Mouse (Mus musculus): ENCODE measurements around the gene Il27.
A peak's percentile ranks its signal among the peaks of the same experiment; 100 is the strongest.

The Il27 gene

DNA sequence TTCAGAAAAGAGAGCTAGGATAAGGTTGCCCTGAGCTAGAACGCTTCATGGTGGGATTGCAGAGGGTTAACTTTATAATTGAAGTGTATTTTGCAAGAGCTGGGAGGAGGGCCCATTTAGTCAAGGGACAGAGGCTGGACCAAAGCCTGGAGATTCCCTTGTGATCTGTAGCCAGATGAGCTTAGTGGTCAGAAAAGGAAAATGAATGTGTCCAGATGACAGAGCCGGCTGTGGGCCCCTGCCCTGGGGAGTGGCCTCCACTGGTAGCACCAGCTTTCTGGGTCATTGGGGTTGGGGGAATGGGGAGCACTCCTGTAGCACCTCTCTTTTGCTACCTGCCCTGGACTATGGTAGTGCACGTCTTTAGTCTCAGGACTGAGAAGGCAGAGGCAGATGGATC, 12.3 kb upstream of the Il27 start:
- DNase-seq (ENCODE audit: low spot score in 2 of 2): no peak

DNA sequence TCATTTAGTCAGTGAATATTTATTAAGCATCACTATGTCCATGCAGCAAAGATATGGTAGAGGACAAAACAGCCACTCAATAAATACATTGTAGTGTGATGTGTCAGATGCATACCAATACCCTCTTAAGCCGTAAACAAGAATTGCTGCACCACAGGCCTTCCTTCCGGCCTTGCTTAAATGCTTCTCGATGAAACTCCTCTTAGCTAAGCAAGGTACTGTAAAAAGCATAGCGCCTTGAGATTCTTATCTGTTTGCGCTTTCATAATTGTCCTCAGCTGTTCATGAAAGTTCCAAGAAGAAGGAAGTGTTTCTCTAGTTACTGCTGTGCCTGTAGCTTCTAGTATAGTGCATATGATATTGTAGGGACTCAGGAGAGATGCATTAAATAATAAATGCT, 11.9 kb upstream of the Il27 start:
- no peak for DNase-seq (ENCODE audit: low spot score in 2 of 2)

GRCm38 (mm10) chr7:126602650-126603049, 7.9 kb upstream of the Il27 start:
- DNase-seq (ENCODE audit: low spot score in 2 of 2): no peak

GRCm38 (mm10) chr7:126601896-126602295, 7.2 kb upstream of the Il27 start:
- DNase-seq (ENCODE audit: low spot score in 2 of 2): no peak

DNA sequence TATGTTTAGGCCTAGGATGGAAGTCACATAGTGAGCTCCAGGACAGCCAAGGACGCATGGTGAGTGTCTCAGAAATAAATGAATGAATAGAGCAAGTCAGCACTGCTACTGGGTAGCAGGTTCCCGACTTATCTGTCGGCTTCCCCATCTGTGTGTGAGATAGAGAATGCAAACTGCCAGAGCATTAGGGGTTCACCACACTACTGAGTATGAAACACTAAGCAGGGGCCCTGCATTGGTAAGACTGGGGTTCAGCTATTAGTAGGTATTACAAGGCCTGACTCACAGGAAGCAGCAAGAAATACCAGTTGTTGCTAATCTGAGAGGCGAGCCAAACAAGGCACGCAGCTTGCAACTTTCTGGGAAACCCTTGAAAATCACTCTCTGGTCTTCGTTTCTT, 4.2 kb upstream of the Il27 start:
- no peak for DNase-seq (ENCODE audit: low spot score in 2 of 2)

DNA sequence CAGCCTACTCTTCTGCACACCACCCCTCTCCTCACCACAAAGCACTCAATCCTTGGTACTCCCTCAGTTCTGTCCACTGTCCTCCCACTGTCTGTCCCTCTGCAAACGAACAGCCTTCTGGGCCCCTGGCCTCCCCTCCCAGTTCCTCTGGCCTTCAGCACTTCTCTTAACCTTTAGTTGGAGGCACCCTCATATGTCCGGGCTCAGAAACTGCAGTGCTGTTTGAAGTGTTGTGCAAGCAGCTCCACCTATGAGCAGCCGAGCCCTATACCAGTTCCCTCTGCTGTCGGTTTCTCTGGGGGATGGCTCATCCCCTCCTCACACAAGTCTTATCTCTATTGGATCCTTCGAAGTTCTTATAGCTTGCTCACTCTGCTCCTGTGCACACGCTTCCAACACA, 1.7 kb upstream of the Il27 start:
- DNase-seq (ENCODE audit: low spot score in 2 of 2): no peak

DNA sequence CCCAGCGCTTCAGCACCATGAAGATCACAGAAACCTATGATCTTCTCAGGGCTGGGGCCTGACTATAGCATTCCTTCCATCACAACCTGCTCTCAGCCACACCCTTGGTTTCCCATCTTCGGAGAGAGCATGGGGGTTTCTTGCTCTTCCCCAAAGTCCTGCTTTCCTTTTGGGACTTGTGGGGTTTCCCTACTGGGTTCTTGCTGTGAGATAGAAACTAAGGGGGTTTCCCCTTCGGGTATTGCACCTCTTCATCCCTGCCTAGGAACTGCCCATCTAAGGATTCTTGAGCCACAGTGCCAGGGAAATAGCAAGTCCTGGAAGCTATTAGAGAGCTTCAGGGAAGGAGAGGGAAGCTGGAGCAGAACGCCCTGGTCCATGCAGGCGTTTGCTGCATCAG, 1.1 kb upstream of the Il27 start:
- DNase-seq (ENCODE audit: low spot score in 2 of 2): no peak

DNA sequence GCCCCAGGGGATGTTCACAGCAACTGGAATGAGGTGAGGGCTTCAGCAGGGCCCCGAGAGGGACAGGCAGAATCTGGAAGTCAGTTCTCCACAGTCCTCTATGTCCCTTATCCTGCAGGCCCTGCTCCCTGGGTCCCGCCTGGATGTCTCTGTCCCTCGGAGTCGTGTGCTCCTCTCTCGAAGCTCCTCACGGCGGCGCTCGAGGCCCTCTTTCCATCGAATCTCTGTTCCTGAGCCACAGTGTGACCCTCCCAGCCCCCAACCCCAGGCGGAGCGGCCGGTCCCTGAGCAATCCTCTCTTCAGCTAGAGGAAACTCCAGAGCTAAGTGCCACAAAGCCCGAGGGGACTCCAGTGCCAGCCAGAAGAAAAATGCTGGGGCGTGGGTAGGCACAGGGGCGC, 7.0 kb downstream of the Il27 start:
- DNase-seq (ENCODE audit: low spot score in 2 of 2): peak in 1 of 2 experiments; percentile 66

GRCm38 (mm10) chr7:126586839-126587238, 7.9 kb downstream of the Il27 start:
- DNase-seq (ENCODE audit: low spot score in 2 of 2): peak in 1 of 2 experiments; percentile 64

GRCm38 (mm10) chr7:126585717-126586116, 9.0 kb downstream of the Il27 start, which contains the start of gene Cln3:
Gene Cln3 (minus strand): TSS chr7:126585817.
- peak in 1 of 2 experiments; percentile 62 for DNase-seq (ENCODE audit: low spot score in 2 of 2)

GRCm38 (mm10) chr7:126584506-126584977, 10.2 kb downstream of the Il27 start, which contains the start of gene Apobr:
Gene Apobr (plus strand): TSS chr7:126584942.
- peak; percentile 31 to 68 for DNase-seq (ENCODE audit: low spot score in 2 of 2)

- no peak for DNase-seq (ENCODE audit: low spot score in 2 of 2)
These were observed 11.0 kb downstream of the Il27 start for GRCm38 (mm10) chr7:126583761-126584160.

GRCm38 (mm10) chr7:126583251-126583709, 11.5 kb downstream of the Il27 start:
- DNase-seq (ENCODE audit: low spot score in 2 of 2): peak; percentile 75 to 85

DNA sequence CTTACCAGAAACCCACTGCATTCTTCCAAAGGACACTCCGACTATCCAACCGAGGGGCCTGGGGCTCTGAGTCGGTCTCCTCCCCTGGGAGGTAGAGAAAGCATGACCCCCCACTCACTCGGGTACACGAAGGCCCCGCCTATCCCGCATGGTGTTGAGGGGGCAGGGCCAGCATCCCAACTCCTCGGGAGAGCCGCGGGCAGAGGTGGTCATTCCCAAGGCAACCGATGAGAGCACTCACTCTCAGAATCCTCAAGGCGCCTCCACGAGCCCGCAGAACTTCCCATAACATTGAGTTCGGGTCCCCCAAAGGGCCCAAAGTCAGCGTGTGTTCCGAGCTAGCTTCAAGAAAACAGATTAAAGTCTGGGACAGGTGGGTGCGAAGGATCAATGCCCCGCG, 12.0 kb downstream of the Il27 start:
- peak in 1 of 2 experiments; percentile 24 for DNase-seq (ENCODE audit: low spot score in 2 of 2)

DNA sequence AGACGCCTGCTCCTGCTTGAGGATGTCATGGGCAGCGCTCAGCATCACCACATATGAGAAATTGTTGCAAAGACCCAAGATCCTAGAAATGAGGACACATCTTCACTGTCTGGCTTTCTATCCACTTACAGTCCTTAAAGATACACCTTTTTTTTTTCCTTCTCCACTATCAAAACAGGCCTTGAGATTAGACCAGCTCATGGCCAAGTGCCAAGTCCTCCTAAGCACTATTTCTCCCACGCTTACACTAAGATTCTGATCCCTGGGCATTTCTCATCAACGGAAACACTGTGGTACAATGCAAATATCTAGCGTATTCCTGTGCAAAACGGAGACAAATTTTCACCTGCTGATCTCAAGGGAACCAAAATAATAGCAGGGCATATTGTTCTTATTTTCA, 13.1 kb downstream of the Il27 start:
- DNase-seq (ENCODE audit: low spot score in 2 of 2): no peak

- DNase-seq (ENCODE audit: low spot score in 2 of 2): peak; percentile 39 to 75
These were observed 15.6 kb downstream of the Il27 start for GRCm38 (mm10) chr7:126579172-126579571.

GRCm38 (mm10) chr7:126576946-126577345, 17.8 kb downstream of the Il27 start:
- peak; percentile 67 to 86 for DNase-seq (ENCODE audit: low spot score in 2 of 2)

DNA sequence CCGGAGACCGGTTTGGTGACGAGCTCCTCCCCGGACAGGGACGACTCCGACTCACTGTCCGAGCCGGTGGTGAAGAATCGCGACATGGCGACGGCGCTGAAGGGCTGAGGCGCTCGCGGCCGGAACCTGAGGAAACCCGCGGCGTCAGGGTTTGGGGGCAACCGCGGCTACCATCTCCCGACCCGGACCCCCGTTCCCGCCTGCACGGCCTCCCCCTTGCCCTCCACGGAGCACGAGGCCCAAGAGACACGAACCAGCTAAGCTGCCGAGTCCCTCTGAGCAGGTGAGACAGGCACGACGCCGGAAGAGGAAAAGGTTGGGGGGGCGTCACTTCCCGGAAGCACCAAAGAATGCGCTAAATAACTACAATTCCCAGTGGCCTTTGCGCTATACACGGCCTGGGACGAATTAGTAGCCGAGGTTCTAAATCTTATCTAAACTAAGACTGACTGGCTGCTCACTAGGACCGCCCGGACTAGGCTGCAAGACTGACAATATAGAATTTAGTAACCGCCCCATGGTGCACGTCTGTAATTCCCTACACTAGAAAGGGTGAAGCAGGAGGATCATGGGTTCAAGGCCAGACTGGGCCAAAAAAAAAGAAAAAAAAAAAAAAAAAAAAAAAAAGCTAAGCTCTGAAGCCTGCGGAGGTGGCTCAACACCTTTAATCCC, 28.5 kb downstream of the Il27 start, which contains the start of gene Eif3c:
Gene Eif3c (minus strand): TSS at position 318 of the 672 bp plus-strand sequence.
- peak; percentile 75 to 86 for DNase-seq (ENCODE audit: low spot score in 2 of 2)

DNA sequence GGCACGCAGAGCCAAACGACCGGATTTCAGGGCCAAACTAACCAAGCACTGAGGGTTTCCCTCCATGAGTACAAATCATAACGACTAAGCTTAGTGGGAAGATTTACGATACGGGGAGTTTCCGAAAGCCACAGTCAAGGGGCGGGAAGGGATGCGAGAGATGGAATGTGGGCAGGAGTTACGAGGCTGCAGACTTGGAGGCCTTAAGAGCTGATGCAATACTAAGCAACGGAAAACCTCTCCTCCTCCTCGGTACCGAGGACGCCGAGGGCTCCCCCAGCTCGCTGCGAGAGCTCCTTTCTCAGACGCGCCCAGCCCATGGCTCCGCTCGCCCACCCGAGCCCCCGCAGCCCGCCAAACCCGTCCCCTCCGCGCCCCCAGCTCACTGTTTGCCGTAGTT, 29.0 kb downstream of the Il27 start:
- DNase-seq (ENCODE audit: low spot score in 2 of 2): no peak

DNA sequence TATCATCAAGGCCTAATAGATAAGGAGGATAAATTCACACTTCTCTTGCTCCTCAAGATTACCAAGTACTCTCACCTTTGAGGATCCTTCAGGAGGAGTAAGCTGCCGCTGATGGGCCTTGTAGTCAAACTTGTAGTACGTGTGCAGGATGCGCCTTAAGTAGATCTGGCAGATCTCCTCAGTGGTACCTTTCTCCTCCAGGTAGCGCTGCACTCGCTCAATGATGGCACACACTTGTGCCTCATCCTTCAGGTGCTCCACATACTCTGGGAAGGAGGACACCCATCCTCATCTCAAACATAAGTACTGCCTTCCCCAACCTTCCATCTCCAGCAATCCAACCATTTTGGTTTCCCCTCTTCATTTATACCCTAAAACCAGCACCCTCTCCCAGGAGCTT, 38.1 kb downstream of the Il27 start:
- DNase-seq (ENCODE audit: low spot score in 2 of 2): no peak

GRCm38 (mm10) chr7:126554796-126555195, 39.9 kb downstream of the Il27 start:
- no peak for DNase-seq (ENCODE audit: low spot score in 2 of 2)

- DNase-seq (ENCODE audit: low spot score in 2 of 2): no peak
These were observed 49.1 kb downstream of the Il27 start for GRCm38 (mm10) chr7:126545631-126546030.

- no peak for DNase-seq (ENCODE audit: low spot score in 2 of 2)
These were observed 53.1 kb downstream of the Il27 start for GRCm38 (mm10) chr7:126541661-126542060.

All from spleen, postnatal 4 days (tissue).